Mouse (Mus musculus) MEL-GATA-1-ER (cell line): ENCODE measurements around the gene St6galnac4.

Source experiments
- DNase-seq: peaks from one replicate; pipeline ENCODE4 v3.0.0-alpha.2; 2012; ENCODE audit warnings: low read depth; ENCODE audit errors: extremely low read depth

St6galnac4 gene

DNA sequence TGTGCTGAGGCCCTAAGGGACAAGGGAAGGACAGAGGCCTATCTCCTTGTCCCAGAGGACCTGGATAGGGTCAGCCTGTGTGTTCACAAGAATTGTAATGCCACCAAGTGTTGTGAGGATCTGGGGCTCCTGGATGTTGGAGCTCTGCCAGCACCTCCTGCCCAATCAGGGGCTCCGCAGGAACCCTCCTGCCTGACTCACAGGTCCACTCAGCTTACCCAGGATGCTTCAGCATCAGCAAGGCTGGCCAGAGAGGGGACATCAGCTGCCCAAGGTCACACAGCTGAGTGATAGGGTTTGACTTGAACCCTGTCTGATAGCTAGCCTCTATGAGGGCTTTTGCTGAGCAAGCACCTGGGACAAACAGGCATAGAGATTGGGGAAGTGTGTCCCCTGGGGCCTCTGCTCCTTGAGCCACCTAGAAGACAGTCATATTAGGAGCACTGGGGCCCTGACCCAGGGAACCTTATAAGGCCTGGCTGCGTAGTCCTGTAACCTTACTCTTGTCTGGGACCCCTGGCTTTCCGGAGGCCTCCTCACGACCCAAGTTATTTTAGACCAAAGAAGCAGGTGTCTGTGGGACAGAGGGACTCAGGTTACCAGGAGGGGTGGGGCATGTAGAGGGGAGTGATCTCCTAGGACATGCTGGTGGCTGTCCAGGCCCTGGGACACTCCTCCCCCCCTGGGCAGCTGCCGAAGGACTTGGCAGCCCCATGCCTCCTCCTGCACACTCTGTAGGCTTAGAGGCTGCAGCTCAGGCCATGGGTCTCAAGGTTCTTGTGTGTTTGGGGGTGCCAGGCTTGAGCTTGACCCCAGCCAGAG, 39.2 kb downstream of the St6galnac4 start:
- DNase-seq: no peak

DNA sequence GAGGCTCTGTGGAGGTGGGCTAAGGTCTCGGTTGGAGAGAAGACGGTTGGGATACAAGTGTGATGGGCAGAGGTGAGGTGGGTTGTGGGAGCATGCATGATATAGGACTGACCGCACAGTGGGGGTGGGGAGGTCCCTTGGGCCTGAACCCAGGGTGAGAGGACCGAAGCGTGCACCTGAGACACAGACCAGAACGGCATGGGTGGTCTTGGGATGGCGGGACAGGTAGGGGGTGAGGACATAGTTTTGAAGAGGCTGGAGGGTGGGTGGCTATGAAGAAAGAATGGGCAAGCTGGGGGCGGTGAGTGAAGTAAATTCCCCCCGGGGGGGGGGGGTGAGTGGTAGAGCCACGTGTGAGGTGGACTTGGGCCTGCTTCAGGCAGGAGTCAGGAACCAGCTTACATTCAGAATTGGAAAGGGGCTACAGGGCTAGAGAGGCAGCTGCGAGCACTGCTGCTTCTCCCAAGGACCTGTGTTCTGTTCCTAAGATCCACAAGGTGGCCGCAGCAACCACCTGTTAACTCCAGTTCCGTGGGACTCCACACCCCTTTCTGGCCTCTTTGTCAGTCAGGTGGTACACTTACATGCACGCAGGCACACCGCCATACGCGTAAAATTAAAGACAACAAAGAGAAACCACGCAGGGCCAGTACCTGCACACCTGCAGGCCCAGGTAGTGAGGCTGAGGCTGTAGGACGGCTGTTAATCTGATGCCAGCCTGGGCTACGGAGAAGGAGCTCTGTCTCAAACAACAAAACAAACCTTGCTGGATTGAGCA, 40.6 kb downstream of the St6galnac4 start:
- no peak for DNase-seq

DNA sequence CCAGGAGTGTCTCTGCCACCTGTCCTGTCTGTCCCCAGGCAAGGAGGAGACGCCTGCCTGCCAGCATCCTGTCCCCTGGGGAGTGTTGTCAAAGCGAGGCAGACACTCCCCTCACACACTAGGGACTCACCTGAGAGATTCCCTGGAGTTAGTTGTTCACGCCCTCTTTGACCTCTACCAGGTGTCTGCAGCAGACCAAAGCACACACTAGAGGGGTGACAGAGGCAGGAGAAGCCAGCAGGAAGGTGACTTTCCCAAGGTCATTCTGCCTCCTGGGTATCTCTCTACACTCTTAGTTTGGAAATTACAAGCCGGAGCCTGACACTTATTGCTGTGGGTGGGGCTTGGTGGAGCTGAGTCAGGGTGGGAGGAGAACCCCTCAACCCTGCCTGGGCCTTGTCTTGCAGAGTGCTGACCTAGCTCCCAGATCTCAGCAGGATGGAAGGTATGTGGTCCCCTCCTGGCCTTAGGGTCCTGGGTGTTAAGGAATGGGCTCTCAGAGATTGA, 41.2 kb downstream of the St6galnac4 start:
- DNase-seq: no peak

DNA sequence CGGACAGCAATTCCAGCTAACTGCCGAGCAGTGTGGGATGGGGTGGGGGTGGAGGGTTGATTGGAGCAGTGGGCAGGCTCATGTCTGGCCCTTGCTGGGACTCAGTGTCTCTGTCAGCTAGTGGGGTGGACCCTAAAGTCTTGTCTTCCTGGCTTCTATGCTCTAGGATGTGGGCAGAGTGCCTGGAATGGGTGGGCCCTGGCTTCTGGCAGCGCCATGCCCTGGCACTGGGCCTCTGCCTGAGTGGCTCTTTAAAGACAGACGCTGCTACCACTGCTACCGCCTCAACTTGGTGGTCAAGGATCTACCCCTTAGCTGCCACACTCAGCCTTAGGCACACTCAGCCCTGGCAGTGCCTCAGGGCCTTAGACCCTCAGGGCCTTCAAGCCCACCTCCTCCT, 41.8 kb downstream of the St6galnac4 start:
- no peak for DNase-seq

DNA sequence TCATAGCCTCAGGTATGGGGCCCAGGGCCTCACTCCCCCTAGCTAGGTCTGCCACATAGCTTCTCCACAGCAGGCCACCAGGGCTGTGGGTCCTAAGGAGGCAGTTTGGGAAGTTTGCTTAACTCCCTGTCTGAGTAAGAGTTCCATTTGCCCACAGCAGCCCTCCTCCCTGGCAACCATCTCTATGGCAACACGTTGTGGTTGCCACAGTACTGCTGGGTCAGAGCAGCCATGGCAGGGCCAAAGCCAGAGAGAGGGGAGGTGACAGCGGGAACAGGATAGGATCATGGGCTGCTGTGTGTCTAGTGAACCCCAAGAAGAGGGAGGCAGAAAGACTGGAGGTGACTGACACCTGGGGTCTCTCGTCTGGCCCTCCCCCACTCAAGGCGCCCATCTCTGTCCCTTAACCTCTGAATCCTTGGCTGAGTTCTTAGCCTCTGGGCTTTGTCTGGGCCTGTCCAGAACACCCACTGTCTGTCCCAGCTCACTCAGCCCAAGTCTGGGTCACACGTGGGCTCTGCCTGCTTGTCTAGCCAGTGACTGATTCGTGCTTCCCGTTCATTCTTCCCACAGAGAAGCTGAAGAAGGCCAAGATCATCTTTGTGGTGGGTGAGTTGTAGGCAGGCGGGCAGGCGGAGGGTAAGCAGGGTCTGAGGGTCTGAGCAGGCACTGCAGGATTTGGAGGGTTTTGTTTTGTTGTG, 42.5 kb downstream of the St6galnac4 start:
- no peak for DNase-seq

DNA sequence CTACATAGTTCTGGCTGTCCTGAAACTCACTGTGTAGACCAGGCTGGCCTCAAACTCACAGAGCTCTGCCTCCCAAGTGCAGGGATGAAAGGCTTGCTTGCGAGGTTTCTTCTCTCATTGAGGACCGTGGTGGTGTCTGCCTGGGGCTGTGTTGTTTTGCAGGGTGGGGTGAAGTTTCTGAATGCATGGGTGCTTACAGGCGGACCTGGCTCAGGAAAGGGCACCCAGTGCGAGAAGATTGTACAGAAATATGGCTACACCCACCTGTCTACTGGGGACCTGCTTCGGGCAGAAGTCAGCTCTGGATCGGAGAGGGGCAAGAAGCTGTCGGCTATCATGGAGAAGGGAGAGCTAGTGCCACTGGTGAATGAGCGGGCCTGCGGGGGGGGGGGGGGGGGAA, 43.1 kb downstream of the St6galnac4 start:
- no peak for DNase-seq

DNA sequence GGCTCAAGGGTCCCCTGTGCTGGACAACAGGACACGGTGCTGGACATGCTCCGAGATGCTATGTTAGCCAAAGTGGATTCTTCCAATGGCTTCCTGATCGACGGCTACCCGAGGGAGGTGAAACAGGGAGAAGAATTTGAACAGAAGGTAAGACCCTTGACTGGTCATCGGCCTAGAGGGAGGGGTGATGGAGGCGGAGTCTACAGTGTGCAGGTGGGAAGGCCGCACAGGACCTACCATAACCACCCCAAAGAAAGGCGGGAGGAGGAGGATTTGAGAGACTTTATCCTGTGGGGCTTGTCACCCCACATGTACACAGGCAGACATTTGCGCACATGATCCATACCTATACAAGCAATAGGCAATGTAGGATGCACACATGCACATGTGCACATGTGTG, 44.2 kb downstream of the St6galnac4 start:
- no peak for DNase-seq

DNA sequence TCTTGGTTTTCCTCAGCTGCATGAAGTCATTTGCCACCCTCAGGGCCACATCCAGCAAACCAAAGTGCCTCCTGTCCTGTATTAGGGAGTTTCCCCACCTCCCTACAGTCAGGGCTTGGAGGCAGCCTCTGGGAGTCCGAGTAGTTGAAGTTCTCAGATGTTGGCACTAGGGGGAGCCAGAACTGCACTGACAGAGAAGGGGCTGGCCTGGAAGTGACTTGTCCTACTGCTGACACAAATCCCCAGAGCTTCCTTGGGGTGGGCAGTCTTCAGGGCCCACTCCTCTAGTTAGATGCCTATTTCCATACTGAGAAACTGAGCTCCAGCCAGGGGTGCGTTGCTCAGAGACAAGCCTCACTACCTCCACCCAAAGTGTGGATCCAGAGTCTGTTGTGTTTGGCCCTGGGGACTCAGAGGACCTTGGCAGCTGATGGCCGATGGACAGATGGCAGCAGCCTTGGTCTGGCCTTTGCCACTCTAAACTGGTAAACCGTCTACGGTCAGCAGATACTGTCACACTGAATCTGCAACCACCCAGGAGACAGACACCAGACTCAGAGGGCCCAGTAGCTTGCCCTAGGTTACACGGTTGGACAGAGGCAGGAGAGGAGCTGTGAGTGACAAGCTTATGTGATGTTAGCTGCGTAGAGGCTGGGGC, 45.0 kb downstream of the St6galnac4 start:
- no peak for DNase-seq

DNA sequence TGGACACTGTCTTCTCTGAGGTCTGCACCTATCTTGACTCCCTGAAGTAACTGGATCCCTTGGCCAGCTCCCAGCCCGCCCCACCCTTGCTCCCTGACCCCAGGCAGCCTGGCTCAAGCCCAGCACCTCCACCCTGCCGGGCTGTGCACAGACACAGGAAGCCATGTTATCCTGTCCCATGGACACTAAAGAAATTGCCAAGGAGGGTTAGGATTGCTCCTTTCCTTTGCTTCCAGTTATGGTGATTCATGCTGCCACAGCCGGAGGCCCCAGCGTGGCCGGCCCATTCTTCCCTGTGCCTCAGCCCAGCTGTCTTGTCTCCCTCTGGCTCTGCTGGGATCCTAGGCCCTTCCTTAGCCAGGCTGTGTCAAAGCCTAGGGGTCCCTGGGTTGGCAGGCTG, 46.8 kb downstream of the St6galnac4 start:
- no peak for DNase-seq

DNA sequence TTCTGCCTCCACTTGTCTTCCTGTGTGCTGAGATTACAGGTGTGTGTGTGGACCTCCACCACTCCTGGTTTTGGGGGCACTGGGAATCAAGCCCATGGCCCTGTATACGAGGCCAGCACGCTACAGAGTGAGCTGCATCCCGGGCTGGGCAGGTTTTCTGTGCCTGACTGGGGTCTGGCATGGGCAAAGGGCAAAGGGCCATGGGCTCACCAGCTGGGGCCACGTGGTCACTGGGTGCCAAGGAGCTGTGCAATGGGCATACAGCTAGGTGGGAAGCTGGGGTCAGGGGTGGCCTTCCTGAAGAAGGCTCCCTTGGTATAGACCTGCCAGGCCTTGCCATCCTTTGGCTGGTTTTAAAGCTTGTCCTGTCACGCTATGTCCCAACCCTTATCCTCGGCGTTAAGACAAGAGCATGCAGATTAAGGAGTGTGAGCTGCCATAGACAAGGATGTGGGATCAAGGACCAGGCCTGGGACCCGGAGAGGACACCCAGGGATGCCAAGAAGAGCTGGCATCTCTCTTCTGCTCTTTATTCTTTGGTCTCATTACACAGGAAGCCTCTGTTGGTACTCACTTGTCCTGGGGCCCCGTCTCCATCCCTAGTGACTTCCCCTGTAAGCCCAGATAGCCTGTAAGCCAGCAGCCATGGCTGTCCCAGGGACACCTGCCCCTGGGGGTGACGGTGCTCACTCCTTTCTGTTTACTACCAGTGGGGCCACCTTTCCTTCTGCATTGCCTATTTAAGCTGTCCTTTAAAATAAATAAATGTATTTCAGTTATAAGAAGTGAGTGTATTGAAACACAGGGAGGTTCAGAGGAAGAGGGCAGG, 47.6 kb downstream of the St6galnac4 start:
- no peak for DNase-seq

DNA sequence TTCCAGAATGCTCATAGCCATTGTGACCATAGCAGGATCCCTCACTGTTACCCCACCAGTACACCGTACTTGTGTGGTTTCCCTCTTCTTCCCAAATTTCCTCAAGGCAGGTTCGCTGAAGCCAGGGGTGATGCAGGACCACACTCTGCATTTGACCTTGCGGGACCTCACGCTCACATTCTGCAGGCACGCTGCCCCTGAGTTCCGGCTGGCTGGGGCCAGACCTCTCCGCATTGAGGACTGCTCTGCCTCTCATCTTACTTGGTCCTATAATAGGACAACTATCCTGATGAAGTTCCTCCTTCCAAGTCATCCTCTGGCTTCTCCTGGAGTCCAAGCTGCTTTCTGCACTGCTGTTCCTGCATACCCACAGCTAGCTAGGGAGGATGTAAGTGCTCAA, 49.7 kb downstream of the St6galnac4 start:
- no peak for DNase-seq

DNA sequence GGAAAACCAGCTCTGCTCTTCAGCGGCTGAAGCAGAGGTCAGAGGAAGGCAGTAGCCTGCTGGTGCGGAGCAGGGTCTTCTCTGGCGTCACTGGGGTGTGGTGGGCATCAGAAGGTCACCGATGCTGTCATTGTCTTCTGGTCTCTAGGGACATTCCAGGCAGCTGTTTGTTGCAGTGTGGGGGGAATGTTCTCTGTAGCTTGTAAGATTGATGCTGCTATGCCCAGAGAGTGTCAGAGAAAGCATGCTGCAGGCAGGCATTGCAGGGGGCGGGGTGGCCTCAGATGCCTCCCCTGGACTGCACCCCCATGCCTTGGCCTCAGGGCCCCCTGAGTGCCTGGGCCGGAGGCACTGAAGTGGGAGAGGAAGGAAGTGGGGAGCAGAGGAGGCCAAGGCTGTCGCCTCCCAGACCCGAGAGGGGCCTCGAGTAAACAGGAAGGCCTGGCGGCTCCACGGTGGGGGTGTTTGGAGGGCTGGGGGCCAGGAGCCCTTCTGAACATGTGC, 50.9 kb downstream of the St6galnac4 start:
- no peak for DNase-seq

DNA sequence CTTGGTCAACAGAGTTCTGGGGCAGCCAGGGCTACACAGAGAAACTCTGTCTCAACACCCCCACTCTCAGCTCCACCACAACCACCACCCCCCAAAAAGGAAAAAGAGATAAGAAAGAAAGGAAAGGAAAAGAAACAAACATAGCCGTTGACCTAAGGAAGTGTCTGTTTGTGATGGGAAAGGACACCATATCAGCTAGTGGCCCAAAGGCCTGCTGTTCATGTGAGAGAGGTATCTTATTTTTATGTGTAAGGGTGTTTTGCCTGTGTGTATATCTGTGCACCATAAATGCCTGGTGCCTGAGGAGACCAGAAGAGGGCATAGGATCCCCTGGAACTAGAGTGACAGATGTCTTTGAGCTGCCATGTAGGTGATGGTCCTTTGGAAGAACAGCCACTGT, 52.7 kb downstream of the St6galnac4 start:
- no peak for DNase-seq

DNA sequence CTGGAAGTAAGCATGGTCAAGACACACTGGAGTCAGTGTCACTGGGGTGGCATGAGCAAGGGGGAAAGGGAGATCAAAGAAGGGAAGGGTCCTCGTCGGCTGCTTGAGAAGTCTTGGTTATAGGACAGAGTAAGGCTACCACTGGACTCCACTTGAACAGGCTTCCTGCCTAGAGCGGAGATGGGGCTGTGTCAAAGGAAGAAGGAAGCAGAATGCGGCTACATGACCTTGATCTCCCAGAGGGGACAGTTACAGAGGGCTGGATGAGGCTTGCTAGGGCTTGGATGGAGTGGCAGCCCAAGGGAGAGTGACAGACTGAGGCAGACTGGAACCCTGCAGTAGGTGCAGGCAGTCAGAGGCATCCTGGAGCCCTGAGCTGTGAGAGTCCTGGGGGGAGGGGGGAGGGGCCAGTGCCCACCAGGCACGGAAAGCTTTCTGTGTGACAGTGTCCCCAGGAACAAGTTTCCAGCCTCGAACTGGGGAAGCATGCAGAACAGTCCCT, 53.7 kb downstream of the St6galnac4 start:
- DNase-seq: no peak

DNA sequence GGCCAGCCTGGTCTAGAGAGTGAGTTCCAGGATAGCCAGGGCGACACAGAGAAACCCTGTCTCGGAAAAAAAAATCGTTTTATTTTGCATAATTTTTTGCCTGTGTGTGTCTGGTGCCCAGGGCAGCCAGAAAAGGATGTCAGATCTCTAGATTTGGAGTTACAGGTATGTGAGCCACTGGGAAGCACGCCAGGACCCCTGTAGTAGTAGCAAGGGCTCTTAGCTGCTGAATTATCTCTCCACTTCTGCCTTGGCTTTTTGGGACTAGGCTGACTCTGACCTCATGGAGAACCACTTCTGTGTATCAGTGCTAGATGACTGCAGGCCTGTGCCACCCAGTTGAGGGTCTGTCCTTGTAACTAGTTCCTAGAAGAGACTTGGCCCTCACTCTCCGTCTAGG, 54.9 kb downstream of the St6galnac4 start:
- DNase-seq: no peak

DNA sequence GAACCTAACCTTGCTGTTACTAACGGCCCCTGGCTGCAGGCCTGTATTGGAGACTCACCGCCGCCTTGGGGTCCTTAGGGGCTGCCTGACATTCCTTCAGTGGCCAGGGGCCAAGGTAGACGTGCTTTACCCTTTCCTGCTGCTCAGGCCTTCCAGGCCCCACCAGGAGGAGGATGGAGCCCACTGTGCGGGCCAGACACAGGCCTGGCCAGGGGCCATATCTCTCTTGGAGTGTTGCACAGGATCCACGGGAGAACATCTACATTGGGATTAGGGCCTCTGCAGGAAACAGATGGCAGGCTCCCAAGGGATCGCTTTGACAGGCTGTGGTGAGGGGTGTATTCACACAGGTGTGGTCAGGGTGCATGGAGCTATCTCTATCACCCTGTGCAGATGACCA, 55.9 kb downstream of the St6galnac4 start:
- DNase-seq: no peak

DNA sequence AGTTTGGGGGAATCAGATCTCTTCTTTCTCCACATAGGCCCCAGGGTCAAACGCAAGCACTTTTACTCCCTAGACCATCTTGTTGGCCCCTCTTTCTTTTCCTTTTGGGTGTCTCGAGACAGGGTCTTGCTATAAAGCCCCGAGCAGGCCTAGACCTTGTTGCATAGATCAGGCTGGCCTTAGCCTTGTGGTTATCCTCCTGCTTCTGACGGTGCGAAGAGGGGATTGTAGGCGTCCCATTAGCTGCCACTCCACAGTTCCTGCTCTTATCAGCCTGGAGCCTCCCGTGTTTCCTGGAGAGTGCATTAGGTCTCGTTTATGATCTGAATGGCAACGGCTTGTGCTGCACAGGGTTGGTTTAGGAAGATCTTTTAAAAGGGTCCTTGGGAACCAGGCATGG, 57.2 kb downstream of the St6galnac4 start:
- DNase-seq: no peak

DNA sequence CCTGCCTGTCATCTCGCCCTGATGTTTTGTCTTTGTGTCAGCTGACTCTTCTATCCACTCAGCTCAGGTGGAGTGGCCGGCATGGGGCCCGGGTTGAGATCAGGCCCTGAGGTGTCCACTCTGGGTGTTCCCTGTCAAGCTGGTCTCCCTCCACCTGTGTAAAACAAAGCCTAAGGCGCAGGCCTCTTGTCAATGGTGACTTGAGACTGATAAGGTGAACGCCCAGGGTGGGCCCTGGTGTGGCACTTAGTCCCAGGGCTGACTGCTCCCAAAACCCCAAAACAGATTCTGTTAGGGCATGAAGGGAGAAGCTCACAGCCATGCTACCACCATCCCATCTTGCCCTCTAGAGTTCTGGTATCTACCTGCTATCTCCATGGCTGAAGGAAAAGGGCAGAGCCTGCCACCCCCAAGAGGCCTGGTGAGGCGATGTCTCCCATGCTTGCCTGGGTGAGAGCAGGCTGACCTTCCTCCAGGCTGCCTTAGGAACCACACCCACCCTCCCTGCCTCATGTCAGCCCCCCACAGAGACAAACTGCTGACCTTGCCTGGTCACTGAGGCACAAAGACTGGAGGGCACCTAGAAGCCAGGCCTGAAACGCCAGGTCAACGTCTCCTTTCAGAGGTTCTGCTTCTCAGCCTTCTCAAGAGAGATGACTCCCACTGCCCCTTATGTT, 58.0 kb downstream of the St6galnac4 start:
- DNase-seq: no peak

DNA sequence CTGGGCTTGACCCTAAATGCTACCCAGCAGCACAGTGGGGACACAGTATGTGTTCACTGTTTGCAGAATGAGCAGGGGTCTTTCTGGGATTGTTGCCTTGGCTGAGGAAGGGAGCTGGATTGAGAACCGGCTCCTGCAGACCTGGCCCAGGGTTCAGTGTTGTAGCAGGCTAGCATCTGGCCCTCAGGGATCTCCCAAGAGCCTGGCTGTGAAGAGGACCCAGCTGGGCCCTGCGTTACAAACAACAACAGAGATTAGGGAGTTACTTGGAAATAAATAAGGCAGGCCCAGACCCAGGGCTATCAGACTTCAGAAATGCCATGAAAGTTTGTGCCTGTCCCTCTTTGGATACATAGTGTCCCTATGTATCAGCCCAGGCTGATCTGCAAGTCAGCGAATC, 58.8 kb downstream of the St6galnac4 start:
- no peak for DNase-seq
